Mouse (Mus musculus): ENCODE measurements around the gene Pdik1l.

DNA sequence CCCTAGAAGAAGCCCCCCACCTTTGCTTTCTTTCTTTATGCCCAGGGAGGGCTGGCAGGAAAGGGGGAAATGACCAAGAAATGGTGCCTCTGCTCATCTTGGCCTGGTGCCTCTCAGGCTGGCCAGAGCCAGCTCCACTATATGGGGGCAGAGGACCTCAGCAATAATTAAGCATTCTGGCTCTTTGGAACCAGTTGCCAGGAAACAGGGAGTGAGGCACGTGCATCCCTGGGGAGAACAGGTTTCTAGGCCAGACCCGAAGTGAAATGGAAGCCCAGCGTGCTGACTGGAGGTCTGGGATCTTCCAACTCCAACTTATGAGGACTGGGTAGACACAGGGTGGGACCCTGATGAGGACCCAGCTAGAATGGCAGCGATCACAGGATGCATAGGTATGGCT lies 41.4 kb downstream of the Pdik1l start:
- no peak for TF ChIP-seq CTCF (conservative IDR thresholded peaks at IDR 0.05 in 1 of 2, IDR thresholded peaks at IDR 0.05 in 1 of 2; ENCODE audit: low read depth in 2 of 2, low read length in 2 of 2)
- no peak for TF ChIP-seq MAZ (IDR thresholded peaks at IDR 0.05; ENCODE audit: low read depth, low read length)
- no peak for TF ChIP-seq MAX (IDR thresholded peaks at IDR 0.05; ENCODE audit: low read length)
- TF ChIP-seq ZNF384 (IDR thresholded peaks at IDR 0.05; ENCODE audit: low read depth, low read length): no peak
- no peak for TF ChIP-seq POLR2A (IDR thresholded peaks at IDR 0.05; ENCODE audit: low read depth, low read length)
- no peak for TF ChIP-seq USF2 (conservative IDR thresholded peaks at IDR 0.05; ENCODE audit: low read depth, low read length)
- TF ChIP-seq USF1 (IDR thresholded peaks at IDR 0.05; ENCODE audit: low read depth, low read length): no peak
- no peak for TF ChIP-seq MAFK (IDR thresholded peaks at IDR 0.05; ENCODE audit: insufficient replicate concordance, low read length)
- no peak for TF ChIP-seq RCOR1 (conservative IDR thresholded peaks at IDR 0.05; ENCODE audit: low read depth, low read length)
- no peak for TF ChIP-seq JUND (conservative IDR thresholded peaks at IDR 0.05; ENCODE audit: low read depth, low read length)
- TF ChIP-seq ZC3H11A (IDR thresholded peaks at IDR 0.05; ENCODE audit: low read depth, low read length): no peak
- TF ChIP-seq KAT2A (IDR thresholded peaks at IDR 0.05; ENCODE audit: insufficient replicate concordance, low read length): no peak
- TF ChIP-seq TCF12 (IDR thresholded peaks at IDR 0.05; ENCODE audit: low read depth, low read length): no peak

Measured in CH12.LX (cell line).